Mouse (Mus musculus): ENCODE data around the gene Slc50a1. TPM values are rescaled to one million over a fixed set of nuclear protein-coding genes. Genes with fewer than 3 reads are reported as not detected.

The Slc50a1 gene
- 264 and 294 TPM in 2 replicates for polyA plus RNA-seq (2012; rRNA removed)

DNA sequence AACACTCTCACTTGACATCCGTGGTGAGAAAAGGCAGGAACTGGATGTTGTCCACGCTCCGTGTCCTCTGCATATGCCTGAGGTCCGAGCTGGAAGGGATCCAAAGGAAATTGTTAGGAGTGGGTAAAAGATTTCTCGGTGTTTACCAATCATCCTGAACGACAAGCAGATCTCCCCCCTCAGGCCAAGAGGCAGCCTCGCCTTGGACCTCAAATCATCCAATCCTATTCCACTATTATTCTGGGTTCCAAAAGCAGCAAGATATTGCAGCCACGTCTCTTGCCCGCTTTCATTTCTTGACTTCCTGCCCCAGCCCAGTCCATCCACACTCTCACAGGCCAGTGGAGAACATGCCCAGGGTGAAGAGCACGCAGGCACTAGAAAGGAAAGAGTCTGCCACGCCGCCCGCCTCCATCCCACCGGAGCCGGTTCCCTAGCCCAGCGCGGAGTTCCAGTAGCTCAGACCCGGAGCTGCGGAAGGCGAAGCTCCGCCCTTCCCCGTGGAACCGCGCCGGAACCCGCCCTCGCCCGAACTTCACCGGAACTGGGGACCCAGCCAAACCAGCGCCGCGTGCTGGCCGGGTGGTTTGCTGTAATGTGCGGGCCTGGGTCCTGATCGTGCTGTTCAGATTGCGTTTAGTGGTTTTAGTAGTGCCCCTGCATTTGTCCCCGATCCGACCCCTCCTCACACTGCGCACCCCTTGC is at the start of gene Slc50a1:
Gene Slc50a1, minus strand, starts transcription at position 520 of the 705 bp plus-strand sequence.
- DNase-seq (ENCODE audit: low read depth), result no peak

DNA sequence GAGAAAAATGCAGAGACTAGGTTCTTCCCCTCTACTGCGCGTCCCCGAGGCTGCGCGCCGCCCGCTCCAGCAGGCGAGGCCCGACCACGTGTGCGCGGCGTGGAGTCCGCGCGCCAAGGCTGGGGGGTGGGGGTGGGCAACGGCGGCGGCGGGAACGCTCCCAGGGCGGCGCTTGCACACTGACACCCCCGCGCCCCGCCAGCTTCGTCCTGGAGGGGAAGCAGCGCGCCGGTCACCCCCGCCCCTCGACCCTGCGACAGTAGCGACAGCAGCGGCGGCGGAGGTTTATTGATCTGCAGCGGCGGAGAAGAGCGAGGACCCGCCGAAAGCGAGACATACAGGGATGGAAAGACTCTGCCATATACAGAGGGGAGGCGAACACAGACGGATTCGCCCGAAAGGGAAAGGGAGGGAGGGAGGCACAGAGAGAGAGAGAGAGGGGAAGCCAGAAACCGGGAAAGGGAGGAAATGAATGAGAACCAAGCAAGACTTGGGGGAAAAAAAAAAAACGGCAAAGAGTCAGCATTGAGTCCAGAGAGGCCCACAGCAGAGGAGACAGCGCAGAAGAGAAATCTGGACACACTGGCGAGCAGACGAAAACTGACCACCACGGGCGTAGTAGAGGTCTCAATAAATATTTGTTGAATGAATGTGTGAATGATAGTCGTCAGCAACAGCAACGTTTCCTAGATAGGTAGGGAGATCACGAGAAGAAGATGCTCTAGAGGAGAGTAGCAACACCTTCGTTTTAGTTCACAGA is 49.4 kb upstream of the Slc50a1 start:
- DNase-seq (ENCODE audit: low read depth), result no peak

DNA sequence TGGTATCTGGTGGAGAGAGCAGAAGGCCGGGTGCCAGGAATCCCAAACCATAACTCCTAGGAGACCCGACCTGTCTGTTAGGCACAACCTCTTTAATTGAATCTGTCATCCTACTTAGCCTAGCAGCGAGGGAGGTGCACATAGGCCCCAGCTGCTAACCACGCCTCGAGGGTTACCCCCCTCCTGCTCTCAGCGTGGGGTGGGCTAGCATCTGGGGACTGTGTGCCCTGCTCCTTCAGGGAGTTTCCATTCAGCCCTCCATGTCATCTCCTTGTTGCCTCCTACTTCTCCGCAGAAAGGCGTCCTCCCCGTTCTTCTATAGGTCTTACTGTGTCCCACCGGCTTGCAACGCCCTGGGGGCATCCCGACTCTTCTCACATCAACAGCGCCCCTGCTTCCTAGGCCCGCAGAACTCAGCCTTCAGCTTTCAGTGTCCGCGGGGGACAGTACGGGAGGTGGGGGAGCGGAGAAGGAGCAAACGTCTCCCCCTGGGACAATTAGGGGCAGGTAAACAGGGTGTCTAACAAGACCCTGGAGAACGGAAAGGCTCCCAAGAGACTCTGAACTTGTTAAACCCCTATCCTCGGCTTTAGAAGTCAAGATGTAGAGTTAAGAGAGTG is 48.7 kb upstream of the Slc50a1 start:
- DNase-seq (ENCODE audit: low read depth), result no peak

DNA sequence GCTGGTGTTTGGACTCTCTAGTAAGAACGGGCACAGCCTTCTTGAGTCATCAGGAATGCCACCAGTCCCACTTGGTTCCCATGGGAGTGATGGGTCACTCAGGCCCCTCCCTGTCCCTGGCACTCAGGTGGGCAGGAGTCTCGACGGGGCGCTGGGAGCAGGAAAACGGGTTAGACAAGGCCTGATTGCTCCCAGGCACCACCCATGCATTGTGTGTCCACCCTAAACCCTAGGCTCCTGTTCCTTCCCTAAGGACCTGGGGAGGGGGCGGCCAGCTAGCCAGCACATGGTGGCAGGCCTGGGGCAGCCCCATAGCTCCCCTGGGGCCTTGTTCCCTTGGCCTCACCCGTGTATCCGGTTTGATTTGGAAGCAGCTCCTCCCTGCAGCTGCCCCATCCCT is 47.9 kb upstream of the Slc50a1 start:
- DNase-seq (ENCODE audit: low read depth), result no peak

DNA sequence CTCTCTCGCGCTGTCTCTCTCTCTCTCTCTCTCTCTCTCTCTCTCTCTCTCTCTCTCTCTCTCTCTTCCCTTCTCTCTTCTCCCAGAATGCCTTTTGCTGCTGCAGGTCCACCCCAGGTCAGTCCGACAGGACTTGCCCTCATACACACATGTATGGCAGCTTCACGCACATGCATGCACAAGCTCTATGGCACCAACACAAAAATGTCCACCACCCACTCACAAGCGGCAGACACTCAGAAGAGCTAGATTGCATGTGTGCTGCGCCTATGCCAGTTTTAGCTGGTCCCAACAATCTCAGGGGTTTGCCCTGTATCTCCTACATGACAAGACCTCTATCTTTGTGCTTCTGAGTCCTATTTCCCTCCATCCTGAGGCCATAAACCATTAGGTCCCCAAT is 46.9 kb upstream of the Slc50a1 start:
- DNase-seq (ENCODE audit: low read depth), result no peak

DNA sequence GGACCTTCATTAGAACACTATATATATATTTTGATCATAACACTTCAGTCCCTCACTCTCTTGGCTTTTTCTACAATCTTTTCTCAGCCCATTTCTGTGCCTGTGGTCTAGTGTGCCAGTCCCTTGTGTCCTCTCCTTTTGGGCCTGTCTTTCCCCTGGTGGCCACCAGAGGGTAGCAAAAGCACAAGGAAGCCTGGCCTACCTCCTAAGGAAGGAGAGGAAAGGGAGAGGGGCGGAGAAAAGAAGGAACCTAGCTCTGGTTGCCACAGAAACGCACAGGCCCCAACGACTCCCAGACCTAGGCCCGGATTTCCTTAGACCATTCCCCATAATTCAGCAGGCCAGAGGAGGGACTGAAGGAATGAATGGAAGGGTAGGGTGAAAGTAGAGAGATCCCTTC is 46.5 kb upstream of the Slc50a1 start:
- no peak for DNase-seq (ENCODE audit: low read depth)

DNA sequence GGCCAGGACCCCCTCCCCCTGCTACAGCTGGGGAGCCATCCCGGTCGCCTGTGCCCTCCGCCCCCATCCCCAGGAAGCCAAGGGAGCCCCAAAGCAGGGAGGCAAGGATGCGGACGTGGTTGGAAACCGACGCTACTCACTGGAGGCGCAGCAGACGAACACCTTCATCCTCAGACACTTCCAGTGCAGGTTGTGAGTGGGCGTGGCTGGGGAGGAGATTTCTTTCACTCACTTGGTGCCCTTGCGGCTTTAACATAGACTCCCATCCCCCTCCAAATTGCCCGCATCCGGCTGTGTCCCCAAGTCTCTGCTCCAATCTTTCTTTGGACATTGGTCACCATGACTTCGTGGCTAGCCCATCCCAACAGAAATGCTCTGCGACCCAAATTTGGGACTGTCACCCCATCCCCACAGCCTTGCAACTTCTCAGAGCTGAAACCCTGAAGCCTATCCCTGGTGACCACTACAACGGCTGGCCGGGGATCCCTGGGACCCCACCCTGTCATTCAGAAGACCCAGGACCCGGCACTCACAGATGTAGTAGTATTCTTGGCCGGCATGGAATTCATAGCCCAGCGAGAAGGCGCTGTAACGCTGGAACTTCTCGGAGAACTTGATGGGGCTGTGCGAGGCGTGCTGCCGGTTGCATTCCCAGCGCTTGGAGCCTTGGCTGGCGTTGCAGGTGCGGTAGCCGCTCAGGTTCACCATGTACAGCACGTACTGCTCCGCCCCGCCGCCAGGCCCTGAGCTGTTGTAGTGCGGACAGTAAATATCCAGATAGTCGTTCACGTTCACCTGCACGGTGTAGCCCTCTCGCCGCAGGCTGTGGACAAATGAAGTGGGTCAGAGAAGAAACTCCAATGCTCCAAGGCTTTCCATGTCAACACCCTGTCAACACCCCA is 45.8 kb upstream of the Slc50a1 start:
- DNase-seq (ENCODE audit: low read depth), result no peak

DNA sequence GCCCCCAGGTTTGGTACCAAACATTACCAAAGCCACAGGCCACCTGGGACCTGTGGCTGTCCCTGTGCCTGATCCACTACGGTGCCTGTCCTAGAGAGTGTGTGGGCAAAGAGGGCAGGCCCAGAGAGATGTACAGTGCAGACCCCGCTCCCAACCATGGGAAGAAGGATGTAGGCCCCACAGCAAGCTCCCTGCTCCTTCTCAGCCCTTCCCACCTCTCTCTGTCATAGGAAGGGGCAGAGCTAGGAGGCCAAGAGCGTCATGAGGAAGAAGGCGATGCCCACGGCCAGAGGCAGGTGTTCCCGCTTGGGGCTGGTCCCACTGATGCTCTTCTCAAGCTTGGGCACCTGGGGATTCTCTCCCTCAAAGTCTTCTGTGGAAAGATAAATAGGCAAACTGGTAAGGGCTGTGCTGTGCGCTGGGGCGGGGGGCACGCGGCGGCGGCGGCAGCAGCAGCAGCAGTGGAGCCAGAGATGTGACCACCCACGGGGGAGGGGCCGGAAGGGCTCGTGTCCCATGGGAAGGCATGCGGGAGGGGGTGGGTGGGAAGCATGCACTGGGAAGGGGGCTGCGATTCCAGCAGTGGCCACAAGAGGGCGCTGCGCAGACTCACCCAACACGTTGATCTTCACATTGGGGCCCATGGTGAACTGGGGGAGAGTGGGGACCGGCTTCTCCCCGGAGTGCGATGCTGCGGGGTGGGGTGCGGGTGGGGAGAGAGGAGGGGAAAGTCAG is 45.0 kb upstream of the Slc50a1 start:
- DNase-seq (ENCODE audit: low read depth), result no peak

DNA sequence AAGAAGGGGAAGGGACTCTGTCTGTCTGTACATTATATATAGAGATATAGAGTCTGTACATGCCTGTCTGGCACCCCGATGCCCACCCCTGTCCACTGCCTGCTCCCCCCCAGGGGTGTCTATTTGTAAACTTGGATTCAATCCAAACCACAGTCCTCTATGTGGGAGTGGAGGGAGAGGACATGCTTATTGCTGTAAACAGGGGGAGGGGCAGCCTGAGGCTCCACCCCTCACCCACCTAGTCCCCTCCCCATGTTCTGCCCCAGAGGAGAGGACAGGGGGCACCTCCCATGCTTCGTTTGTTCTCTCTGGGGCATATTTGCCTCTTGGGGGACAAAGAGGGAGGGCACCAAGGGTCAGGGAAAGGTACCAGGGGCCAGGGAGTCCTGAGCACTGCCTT is 44.4 kb upstream of the Slc50a1 start:
- no peak for DNase-seq (ENCODE audit: low read depth)

DNA sequence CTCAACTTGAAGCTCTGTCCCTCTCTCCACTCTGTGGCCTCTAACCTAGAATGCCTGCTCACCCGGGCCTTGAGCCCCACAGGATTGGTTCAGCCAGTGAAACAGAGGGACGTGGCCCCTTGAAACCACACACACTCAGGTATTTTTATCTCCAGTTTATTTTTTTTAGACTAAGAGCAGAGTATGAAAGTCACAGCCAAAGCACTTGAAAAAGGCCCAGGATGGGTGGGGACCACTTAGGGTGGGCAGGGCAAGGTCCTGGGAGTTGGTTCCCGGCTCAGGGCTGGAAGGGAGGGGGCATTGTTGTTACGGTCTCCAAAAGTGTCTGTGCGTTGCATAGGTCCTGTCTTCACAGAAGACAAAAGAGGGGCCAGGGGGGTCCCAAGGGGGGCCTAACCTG is 44.0 kb upstream of the Slc50a1 start:
- no peak for DNase-seq (ENCODE audit: low read depth)

DNA sequence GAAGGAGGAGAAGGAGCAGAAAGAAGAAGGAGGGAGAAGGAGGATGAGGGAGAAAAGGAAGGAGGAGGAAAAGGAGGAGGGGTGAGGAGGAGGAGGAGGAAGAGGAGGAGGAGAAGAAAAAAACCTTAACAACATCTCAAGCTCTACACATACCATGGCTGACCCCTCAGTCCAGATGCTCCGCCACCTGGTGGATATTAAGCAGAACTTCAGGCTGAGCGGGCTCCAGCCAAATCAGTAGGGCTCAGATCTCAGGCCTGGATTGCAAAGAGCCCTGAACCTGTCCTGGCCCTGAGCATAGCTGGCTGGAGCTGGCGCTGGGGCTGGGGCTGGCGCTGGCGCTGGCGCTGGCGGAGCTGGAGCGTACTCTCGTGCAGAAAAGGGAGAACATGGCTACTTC is 37.7 kb upstream of the Slc50a1 start:
- DNase-seq (ENCODE audit: low read depth), result no peak

DNA sequence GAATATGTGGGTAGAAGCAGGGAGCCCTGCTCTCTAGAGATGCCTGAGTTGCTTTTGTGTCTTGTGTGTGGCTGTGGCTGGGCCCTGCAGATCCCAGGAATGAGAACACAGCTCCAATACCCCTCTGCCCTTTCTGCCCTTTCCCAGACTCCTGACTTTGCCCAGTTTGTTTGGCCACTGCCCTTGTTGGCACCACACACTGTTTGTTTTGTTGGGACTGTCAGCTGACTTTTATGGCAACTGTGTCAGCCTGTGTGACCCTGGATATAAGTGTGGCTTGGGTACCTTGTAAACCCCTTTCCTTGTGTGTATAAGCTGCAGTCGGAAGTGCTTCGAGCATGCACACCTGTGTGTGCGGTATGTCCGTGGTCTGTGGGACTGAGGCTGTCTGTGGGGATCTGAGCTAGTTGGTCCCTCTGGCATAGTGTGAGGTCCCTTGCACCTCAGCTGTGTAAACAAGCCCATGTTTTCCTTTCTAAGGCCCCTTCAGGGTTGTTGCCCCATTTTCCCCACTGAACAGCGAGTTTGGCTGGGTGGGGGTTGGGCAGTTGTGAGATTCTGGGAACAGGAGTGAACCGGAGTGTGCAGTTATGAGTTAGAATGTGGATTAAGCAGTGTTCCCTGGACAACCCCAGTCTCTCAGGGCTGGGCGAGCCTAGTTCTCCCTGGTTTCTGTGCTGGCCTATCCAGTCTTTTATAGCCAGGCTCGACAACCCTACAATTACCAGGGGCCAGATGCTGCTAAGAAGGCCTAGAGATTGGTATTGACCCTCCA is 35.4 kb upstream of the Slc50a1 start:
- DNase-seq (ENCODE audit: low read depth), result no peak

DNA sequence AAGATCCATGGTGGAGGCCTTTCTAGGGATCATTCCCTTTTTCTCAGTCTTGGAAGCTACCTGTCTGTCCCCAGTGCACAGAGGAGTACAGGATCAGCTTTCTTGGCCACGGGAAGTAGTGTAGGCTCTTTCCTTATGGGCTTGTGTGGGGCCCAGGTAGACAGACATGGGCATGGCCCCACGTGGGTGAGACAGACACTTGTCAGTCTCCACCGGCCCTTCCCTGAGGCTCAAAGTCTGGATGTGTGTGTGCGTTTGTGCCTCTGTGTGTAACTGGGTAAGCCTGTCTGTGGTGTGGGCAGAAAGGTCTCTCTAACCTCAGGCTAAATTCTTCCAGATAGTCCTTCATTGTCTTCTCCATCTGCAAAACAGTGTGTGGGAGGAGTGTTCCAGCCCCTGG is 34.7 kb upstream of the Slc50a1 start:
- DNase-seq (ENCODE audit: low read depth), result no peak

DNA sequence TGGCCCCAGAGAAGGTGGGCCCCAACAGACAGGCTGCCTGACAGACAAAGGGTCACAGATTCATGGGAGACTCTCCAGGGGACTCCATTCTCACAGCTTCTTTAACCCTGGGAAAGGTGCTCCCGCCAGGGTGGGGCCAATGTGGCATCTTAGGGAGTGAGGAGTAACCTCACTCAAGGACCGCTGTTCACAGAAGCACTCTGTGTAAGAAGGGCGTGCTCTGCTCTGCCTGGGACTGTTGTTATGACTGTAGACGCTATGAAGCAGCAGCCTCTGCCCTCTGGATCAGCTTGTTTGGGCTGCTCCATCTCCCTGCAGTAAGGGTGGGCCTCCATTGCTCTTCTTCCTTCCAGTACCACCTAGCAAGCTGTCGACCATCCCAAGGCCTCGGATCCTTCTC is 34.1 kb upstream of the Slc50a1 start:
- no peak for DNase-seq (ENCODE audit: low read depth)

DNA sequence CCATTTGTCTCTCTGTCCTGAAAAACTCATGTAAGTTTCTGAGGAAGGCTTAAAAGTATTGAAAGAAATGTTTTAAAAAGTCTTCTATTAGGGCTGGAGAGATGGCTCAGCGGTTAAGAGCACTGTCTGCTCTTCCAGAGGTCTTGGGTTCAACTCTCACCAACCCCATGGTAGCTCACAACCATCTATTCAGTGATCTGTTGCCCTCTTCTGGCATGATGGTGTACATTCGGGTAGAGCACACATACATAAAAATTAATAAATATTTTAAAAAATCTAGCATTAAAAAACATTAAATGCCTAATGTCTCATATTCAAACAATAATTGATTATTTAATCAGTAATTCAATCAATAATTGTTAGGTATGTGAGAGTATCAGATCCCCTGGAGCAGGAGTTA is 30.1 kb upstream of the Slc50a1 start:
- DNase-seq (ENCODE audit: low read depth), result no peak

DNA sequence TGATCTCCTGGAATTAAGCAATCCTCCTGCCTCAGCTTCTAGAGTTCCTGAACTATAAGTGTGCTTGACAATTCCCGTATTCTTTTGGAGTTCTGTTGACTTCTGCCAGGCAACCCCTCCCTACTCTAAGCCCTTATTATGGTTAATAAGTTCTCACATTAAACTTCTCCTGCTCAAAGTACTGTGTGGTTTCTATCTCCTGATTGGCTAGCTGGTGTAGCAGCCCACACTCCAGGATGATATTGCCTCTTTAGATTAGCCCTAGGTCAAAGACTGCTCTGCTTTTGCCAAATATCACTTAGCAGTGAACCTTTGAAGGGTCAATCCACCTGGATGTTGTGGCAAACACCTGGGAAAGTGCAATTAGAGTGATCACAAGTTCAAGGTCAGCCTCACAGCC is 29.7 kb upstream of the Slc50a1 start:
- no peak for DNase-seq (ENCODE audit: low read depth)

DNA sequence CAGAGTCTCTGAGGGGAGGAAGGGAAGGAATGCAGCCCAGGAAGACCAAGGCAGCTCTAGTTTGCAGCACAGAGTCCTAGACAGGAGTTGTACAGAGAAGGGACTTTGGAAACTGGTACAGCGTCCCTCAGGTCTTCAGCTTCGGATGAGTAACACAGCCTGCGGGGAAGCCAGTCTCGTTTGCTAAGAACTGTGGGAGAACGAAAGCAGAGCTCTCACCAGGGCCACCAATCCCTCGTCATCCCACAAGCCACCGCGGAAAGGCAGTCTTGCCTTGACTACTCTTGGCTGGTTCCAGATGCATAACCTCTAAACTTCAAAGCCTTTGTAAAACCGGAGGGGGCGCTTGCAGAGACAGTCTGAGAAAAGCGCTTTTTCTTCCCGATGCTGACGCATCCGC is 29.1 kb upstream of the Slc50a1 start:
- no peak for DNase-seq (ENCODE audit: low read depth)

DNA sequence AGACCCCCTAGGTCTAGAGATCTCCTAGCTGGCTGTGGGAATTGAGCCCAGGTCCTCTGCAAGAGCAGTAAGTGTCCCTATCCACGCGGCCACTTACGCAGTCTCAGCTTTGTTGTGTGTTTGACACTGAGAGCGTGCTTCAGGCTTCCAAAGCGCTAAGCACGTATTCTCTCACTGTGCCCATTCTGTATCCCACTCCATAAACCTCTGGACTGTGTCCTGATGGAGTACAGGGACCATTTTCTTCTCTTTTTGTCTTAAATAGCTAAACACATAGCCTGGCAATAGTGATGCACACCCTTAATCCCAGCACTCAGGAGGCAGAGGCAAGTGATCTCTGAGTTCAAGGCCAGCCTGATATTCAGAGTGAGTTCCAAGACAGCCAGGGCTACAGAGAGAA is 28.5 kb upstream of the Slc50a1 start:
- no peak for DNase-seq (ENCODE audit: low read depth)

DNA sequence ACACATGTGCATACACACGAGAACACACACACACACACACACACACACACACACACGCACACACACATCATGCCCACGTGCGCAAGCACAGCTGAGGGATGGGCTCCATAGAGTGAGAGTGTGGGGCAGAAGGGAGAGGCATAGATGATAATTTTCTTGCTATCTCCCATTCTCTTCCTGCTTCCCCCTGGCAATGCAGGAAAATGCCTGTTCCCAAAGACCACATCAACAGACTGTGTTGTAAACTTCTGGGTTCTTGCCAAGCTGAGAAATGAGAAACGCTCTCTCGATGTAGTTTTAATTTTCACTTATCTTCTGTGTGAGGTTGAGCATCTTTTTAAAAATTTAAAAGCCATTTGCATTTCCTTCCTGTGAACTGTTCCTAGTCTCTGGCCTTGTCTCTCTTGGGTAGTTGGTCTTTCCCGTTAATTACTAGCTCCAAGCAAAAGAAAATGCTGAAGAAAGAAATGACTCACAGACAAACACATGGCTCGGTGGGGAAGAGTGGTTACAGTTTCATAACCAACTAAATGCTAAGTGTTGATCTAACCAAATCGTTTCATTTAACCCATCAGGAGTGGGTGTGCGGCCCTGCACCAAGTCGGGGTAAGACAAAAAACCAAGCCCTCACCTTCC is 26.5 kb upstream of the Slc50a1 start:
- no peak for DNase-seq (ENCODE audit: low read depth)

DNA sequence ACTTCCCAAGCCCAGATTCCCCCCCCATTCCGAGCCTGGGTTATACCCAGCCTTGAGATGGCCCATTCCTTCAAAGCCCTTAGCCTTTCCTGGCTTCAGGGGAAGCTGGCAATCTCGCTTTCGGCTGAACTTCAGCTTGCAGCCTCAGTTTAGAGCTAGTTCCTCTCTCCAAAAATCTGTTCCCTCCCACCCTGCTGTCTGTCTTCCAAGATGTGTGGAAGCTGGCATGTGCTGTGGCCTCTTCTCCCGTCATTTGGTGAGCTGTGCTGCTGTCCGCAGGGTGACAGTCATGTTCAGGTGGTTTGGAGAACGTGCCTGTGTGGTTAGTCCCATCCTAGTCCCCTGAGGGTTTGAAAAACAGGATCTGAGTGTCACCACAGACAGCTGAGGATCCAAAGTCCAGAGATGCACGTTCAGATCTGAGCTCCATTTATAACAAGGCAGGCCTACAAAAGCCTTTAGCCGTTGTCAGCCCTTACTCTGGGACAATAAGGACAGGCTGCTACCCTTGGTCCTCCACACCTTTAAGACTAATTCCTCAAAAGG is 25.4 kb upstream of the Slc50a1 start:
- no peak for DNase-seq (ENCODE audit: low read depth)

All from gonadal fat pad, adult 2 months (tissue).